Mouse (Mus musculus) forebrain, postnatal 0 days (tissue): ENCODE measurements around the gene Pde7b. TPM values are rescaled to one million over a fixed set of nuclear protein-coding genes. Genes with fewer than 3 reads are reported as not detected.

Experiments used
- ATAC-seq: fragments of 200-750 bp; cut with Nextera tagmentation; 2 replicates; pipeline ENCODE4 v1.8.0; 2017; ENCODE audit warnings: mild to moderate bottlenecking, moderate library complexity
- DNase-seq: peaks from one replicate; pipeline ENCODE4 v3.0.0-alpha.2; 2015
- H3K27ac ChIP-seq: fragments of 300-500 bp; sonication (generic); 2 replicates; pipeline ENCODE4 v1.5.1; 2014; ENCODE audit warnings: low read depth, mild to moderate bottlenecking, antibody characterized with exemption, low read length, moderate library complexity, mixed read lengths
- H3K27me3 ChIP-seq: fragments of 300-500 bp; sonication (generic); 2 replicates; pipeline ENCODE4 v1.6.1; 2014; ENCODE audit warnings: mild to moderate bottlenecking, low read length, mixed read lengths; ENCODE audit not compliant: insufficient read depth
- H3K36me3 ChIP-seq: fragments of 300-500 bp; sonication (generic); 2 replicates; pipeline ENCODE4 v1.6.1; 2014; ENCODE audit warnings: mild to moderate bottlenecking, moderate library complexity; ENCODE audit not compliant: insufficient read depth
- H3K4me1 ChIP-seq: fragments of 300-500 bp; sonication (generic); 2 replicates; pipeline ENCODE4 v1.6.1; 2014; ENCODE audit warnings: antibody characterized with exemption; ENCODE audit not compliant: insufficient read depth
- H3K4me2 ChIP-seq: fragments of 300-500 bp; sonication (generic); 2 replicates; pipeline ENCODE4 v1.6.1; 2014; ENCODE audit warnings: low read depth, mild to moderate bottlenecking, moderate library complexity
- H3K4me3 ChIP-seq: fragments of 300-500 bp; sonication (generic); 2 replicates; pipeline ENCODE4 v1.5.1; 2014; ENCODE audit warnings: low read depth, low read length, mixed read lengths
- H3K9ac ChIP-seq: fragments of 300-500 bp; sonication (generic); 2 replicates; pipeline ENCODE4 v1.6.1; 2014; ENCODE audit warnings: mild to moderate bottlenecking
- H3K9me3 ChIP-seq: fragments of 300-500 bp; sonication (generic); 2 replicates; pipeline ENCODE4 v1.6.1; 2016; ENCODE audit warnings: low read length
- CTCF ChIP-seq: sonication (generic); IDR thresholded peaks from 2 replicates; pipeline ENCODE4 v1.5.1; 2016; ENCODE audit warnings: antibody characterized with exemption, control low read depth, low read depth
- WGBS: fragments of 180-500 bp; shearing (Covaris S2); extraction: QIAGEN DNeasy Blood & Tissue Kit; methylation state at CpG from one replicate; pipeline ENCODE4 v1.1.7; 2014; 5-methylcytosine and 5-hydroxymethylcytosine counted together
- polyA plus RNA-seq: library from polyadenylated mRNA; unstranded; fragments of >200 nt; fragmentation: Nextera tagmentation; extraction: Ambion mirVana; gene quantifications from 2 replicates; pipeline ENCODE4 v1.2.1, GENCODE M21; 2015
- total RNA-seq: library from RNA; depleted of rRNA; stranded (reverse); fragments of >200 nt; gene quantifications from 2 replicates; pipeline ENCODE4 v1.2.3, GENCODE M21; 2014

Pde7b gene
- total and polyA plus RNA-seq, 2 experiments from 2014 or later: 2.4 to 9.4 TPM

- Histone ChIP-seq H3K9ac (no peak overlapping the region), H3K27ac (no peak overlapping the region), H3K4me1 (no peaks in the 10 kb centered on the region), H3K36me3 (no peaks in the 10 kb centered on the region), H3K9me3 (no peaks in the 10 kb centered on the region), H3K4me3 (no peak overlapping the region), H3K27me3 (no peaks in the 10 kb centered on the region), H3K4me2 (no peak overlapping the region)
- peak; percentile 23; the same call in 1 of the 2 replicates for ATAC-seq
- DNase-seq: no peak
- TF ChIP-seq CTCF: no peak
- 67% methylated on average over 19 of the region's 19 CpGs for WGBS
Observed at GRCm38 (mm10) chr10:20486461-20487253, 238.2 kb downstream of the Pde7b start.

- 85% methylated on average over 3 of the region's 3 CpGs for WGBS
Observed at GRCm38 (mm10) chr10:20485816-20486215, 239.1 kb downstream of the Pde7b start.

GRCm38 (mm10) chr10:20479481-20479880 is 245.4 kb downstream of the Pde7b start:
- whole genome bisulfite sequencing: 79% methylated on average over 8 of the region's 8 CpGs
- Histone ChIP-seq H3K27ac (no peak overlapping the region), H3K27me3 (no peaks in the 10 kb centered on the region), H3K9ac (no peak overlapping the region), H3K36me3 (no peaks in the 10 kb centered on the region), H3K4me3 (no peak overlapping the region), H3K4me2 (no peak overlapping the region), H3K9me3 (no peaks in the 10 kb centered on the region), H3K4me1 (peaks cover 7% of the 10 kb centered on the region; the same call in 1 of the 2 replicates)
- no peak for DNase-seq
- ATAC-seq: no peak
- no peak for TF ChIP-seq CTCF

More at GRCm38 (mm10) chr10:20485816-20486215, 239.1 kb downstream of the Pde7b start:
- TF ChIP-seq CTCF: no peak
- Histone ChIP-seq H3K4me1 (no peaks in the 10 kb centered on the region), H3K4me2 (no peak overlapping the region), H3K27ac (no peak overlapping the region), H3K36me3 (no peaks in the 10 kb centered on the region), H3K27me3 (no peaks in the 10 kb centered on the region), H3K4me3 (no peak overlapping the region), H3K9me3 (no peaks in the 10 kb centered on the region), H3K9ac (no peak overlapping the region)
- DNase-seq (no peak), ATAC-seq (no peak)

GRCm38 (mm10) chr10:20478456-20478855 is 246.4 kb downstream of the Pde7b start:
- Histone ChIP-seq H3K9me3 (no peaks in the 10 kb centered on the region), H3K36me3 (no peaks in the 10 kb centered on the region), H3K9ac (no peak overlapping the region), H3K27ac (no peak overlapping the region), H3K4me2 (no peak overlapping the region), H3K4me1 (peaks cover 10% of the 10 kb centered on the region; the same call in 1 of the 2 replicates), H3K4me3 (no peak overlapping the region), H3K27me3 (no peaks in the 10 kb centered on the region)
- DNase-seq (no peak), ATAC-seq (no peak)
- no peak for TF ChIP-seq CTCF
- WGBS: 91% methylated on average over 8 of the region's 8 CpGs

GRCm38 (mm10) chr10:20474831-20475230 is 250.0 kb downstream of the Pde7b start:
- Histone ChIP-seq H3K9me3 (no peaks in the 10 kb centered on the region), H3K36me3 (no peaks in the 10 kb centered on the region), H3K4me3 (no peak overlapping the region), H3K4me1 (peaks cover 10% of the 10 kb centered on the region; the same call in 1 of the 2 replicates), H3K27ac (peak overlapping the region; percentile 72), H3K4me2 (no peak overlapping the region), H3K9ac (no peak overlapping the region), H3K27me3 (no peaks in the 10 kb centered on the region)
- DNase-seq (peak; percentile 73), ATAC-seq (peak; percentile 99)
- TF ChIP-seq CTCF: no peak
- 24% methylated on average over 7 of the region's 7 CpGs for WGBS

- Histone ChIP-seq H3K4me3 (no peak overlapping the region), H3K9ac (no peak overlapping the region), H3K9me3 (no peaks in the 10 kb centered on the region), H3K4me1 (peaks cover 10% of the 10 kb centered on the region; the same call in 1 of the 2 replicates), H3K4me2 (no peak overlapping the region), H3K27me3 (no peaks in the 10 kb centered on the region), H3K36me3 (no peaks in the 10 kb centered on the region), H3K27ac (peak overlapping the region; percentile 72)
- ATAC-seq (no peak), DNase-seq (no peak)
- TF ChIP-seq CTCF: no peak
- WGBS: 84% methylated on average over 9 of the region's 9 CpGs
Observed at GRCm38 (mm10) chr10:20474036-20474435, 250.8 kb downstream of the Pde7b start.

- no peak for ATAC-seq
- H3K4me3 ChIP-seq: no peak overlapping the region
- no peaks in the 10 kb centered on the region for H3K9me3 ChIP-seq
- no peak for DNase-seq
- no peak overlapping the region for H3K27ac ChIP-seq
- H3K36me3 ChIP-seq: no peaks in the 10 kb centered on the region
- no peak for TF ChIP-seq CTCF
- no peak overlapping the region for H3K9ac ChIP-seq
- H3K27me3 ChIP-seq: no peaks in the 10 kb centered on the region
- WGBS: 95% methylated on average over 5 of the region's 5 CpGs
- peaks cover 10% of the 10 kb centered on the region; the same call in 1 of the 2 replicates for H3K4me1 ChIP-seq
- H3K4me2 ChIP-seq: no peak overlapping the region
Observed at GRCm38 (mm10) chr10:20473505-20473904, 251.4 kb downstream of the Pde7b start.
